Mouse (Mus musculus): Measurements from ENCODE around the gene Tiam2. TPM values are rescaled to one million over a fixed set of nuclear protein-coding genes. Genes with fewer than 3 reads are reported as not detected.

Gene Tiam2
- total and polyA plus RNA-seq, 3 experiments: 5.9 to 9.5 (median 9.4) TPM

DNA sequence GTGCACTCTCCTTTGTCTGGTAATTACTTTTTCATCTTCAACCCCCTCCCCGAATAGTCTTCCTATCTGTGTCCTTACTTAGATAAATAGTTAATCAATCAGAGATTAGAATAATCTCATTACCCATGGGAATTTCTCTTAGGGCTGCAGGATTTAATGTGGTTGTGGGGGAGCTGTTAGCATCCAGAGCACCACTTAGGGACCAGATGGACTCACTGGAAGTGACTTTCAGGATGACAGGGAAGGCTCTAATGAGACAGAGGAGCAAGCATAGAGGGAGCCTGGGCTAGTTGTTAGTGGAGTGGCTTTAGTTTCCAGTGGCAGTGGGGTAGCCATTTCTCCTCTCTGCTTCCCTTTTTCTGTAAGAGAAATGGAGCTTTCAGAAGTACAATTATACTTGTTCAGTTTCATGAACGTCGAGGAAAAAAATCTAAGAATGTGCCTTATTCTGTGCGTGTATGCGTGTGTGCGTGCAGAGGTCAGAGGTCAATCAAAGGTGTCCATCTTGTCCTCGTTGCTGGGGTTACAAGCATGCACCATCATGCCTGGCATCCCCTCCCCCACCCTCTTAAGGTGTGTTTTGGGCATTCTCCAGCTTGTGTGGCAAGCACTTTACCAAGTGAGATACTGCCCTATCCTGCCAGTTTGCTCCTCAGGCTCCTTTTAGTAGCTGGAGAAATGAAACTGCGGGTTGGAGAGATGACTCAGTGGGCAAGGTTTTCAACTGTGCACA, 30.4 kb downstream of the Tiam2 start:
- in situ Hi-C loops (cut with MboI; ENCODE audit: low pct_ligation_motif_present, low pct_unique_long_range_greater_than_20kb, low sequenced_read_pairs) (no loop called here), dilution Hi-C loops (cut with MboI; ENCODE audit: extremely low pct_ligation_motif_present, extremely low pct_unique_long_range_greater_than_20kb, low sequenced_read_pairs) (no loop called here)
- H3K4me1 ChIP-seq (ENCODE audit: control insufficient read depth in 1 of 2, insufficient read depth in 2 of 2): peaks cover 16 to 34% of the 10 kb centered on the region in 2 experiments
- no peak overlapping the region for H3K27ac ChIP-seq (ENCODE audit: insufficient read depth, low read depth)
- H3K9ac ChIP-seq (ENCODE audit: insufficient read depth, low read depth): no peak overlapping the region
- TF ChIP-seq ZC3H11A (IDR thresholded peaks at IDR 0.05; ENCODE audit: low read depth, low read length) (no peak), ZKSCAN1 (IDR thresholded peaks at IDR 0.05; ENCODE audit: borderline replicate concordance, low read depth, low read length) (no peak), IRF4 (IDR thresholded peaks at IDR 0.05; ENCODE audit: low read depth, low read length) (no peak), USF2 (conservative IDR thresholded peaks at IDR 0.05; ENCODE audit: low read depth, low read length) (no peak), UBTF (IDR thresholded peaks at IDR 0.05; ENCODE audit: low read depth, low read length) (no peak), EP300 (IDR thresholded peaks at IDR 0.05; ENCODE audit: low read length) (no peak), E2F4 (IDR thresholded peaks at IDR 0.05; ENCODE audit: insufficient replicate concordance, low read depth, low read length) (no peak), POLR2AphosphoS2 (IDR thresholded peaks at IDR 0.05; ENCODE audit: low read depth, low read length) (no peak), CHD1 (IDR thresholded peaks at IDR 0.05; ENCODE audit: low read depth, low read length) (no peak), MYC (IDR thresholded peaks at IDR 0.05; ENCODE audit: low read depth, low read length) (no peak), ELF1 (IDR thresholded peaks at IDR 0.05; ENCODE audit: low read depth, low read length) (no peak), HCFC1 (IDR thresholded peaks at IDR 0.05; ENCODE audit: low read depth, low read length) (no peak), MAFK (IDR thresholded peaks at IDR 0.05; ENCODE audit: insufficient replicate concordance, low read length) (no peak), CHD2 (IDR thresholded peaks at IDR 0.05; ENCODE audit: low read length) (no peak), BHLHE40 (IDR thresholded peaks at IDR 0.05; ENCODE audit: low read depth, low read length) (no peak), MEF2A (IDR thresholded peaks at IDR 0.05; ENCODE audit: borderline replicate concordance, low read depth, low read length) (no peak)
- no peak overlapping the region for H3K4me3 ChIP-seq (replicated peaks in 1 of 3; ENCODE audit: low read depth in 2 of 3, low read length in 2 of 3, poor library complexity in 1 of 3)
- H3K9me3 ChIP-seq (replicated peaks; ENCODE audit: low read length): no peaks in the 10 kb centered on the region
- no peaks in the 10 kb centered on the region for H3K79me2 ChIP-seq (replicated peaks; ENCODE audit: control insufficient read depth, extremely low read depth, insufficient read depth, poor library complexity, severe bottlenecking)
- H3K36me3 ChIP-seq (replicated peaks in 1 of 2; ENCODE audit: control insufficient read depth in 1 of 2, insufficient read depth in 1 of 2, low read length in 1 of 2): no peaks in the 10 kb centered on the region
- H3K27me3 ChIP-seq (replicated peaks): no peaks in the 10 kb centered on the region
- H3K4me2 ChIP-seq (ENCODE audit: insufficient read depth, low read depth, poor library complexity, severe bottlenecking): no peak overlapping the region
- DNase-seq (ENCODE audit: extremely low read depth): no peak

DNA sequence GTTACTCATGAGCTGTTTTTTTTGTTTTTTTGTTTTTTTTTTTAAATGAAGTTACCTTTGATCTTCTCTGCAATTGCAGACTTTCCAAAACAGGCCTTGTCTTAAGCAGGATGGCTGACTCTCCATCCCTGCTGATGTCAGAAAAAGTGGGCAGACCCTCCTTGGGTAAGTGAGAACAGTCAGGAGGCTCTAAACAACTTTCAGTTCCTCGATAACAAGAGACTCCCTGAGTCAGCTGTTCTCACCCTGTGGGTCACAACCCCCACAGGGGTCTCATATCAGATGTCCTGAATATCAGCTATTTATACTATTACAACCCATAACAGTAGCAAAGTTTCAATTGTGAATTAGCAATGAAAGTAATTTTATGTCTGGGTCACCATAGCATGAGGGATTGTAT, 33.9 kb downstream of the Tiam2 start:
- H3K4me3 ChIP-seq (replicated peaks in 1 of 3; ENCODE audit: low read depth in 2 of 3, low read length in 2 of 3, poor library complexity in 1 of 3): no peak overlapping the region
- no peak for TF ChIP-seq JUND (conservative IDR thresholded peaks at IDR 0.05; ENCODE audit: low read depth, low read length)
- no peak for TF ChIP-seq POLR2AphosphoS2 (IDR thresholded peaks at IDR 0.05; ENCODE audit: low read depth, low read length)
- no peak for TF ChIP-seq TCF12 (IDR thresholded peaks at IDR 0.05; ENCODE audit: low read depth, low read length)
- no peak for TF ChIP-seq UBTF (IDR thresholded peaks at IDR 0.05; ENCODE audit: low read depth, low read length)
- TF ChIP-seq IRF4 (IDR thresholded peaks at IDR 0.05; ENCODE audit: low read depth, low read length): peak; percentile 83
- no peak for TF ChIP-seq RCOR1 (conservative IDR thresholded peaks at IDR 0.05; ENCODE audit: low read depth, low read length)
- peak; percentile 78 for TF ChIP-seq ETS1 (conservative IDR thresholded peaks at IDR 0.05; ENCODE audit: low read depth, low read length)
- TF ChIP-seq CHD2 (IDR thresholded peaks at IDR 0.05; ENCODE audit: low read length): no peak
- peak; percentile 92 for TF ChIP-seq MAFK (IDR thresholded peaks at IDR 0.05; ENCODE audit: insufficient replicate concordance, low read length)
- no peak for TF ChIP-seq ZKSCAN1 (IDR thresholded peaks at IDR 0.05; ENCODE audit: borderline replicate concordance, low read depth, low read length)
- no peak overlapping the region for H3K4me2 ChIP-seq (ENCODE audit: insufficient read depth, low read depth, poor library complexity, severe bottlenecking)
- dilution Hi-C loops (cut with MboI; ENCODE audit: extremely low pct_ligation_motif_present, extremely low pct_unique_long_range_greater_than_20kb, low sequenced_read_pairs) (no loop called here), in situ Hi-C loops (cut with MboI; ENCODE audit: low pct_ligation_motif_present, low pct_unique_long_range_greater_than_20kb, low sequenced_read_pairs) (no loop called here)
- no peaks in the 10 kb centered on the region for H3K79me2 ChIP-seq (replicated peaks; ENCODE audit: control insufficient read depth, extremely low read depth, insufficient read depth, poor library complexity, severe bottlenecking)
- H3K9me3 ChIP-seq (replicated peaks; ENCODE audit: low read length): no peaks in the 10 kb centered on the region
- H3K27ac ChIP-seq (ENCODE audit: insufficient read depth, low read depth): no peak overlapping the region
- H3K27me3 ChIP-seq (replicated peaks): no peaks in the 10 kb centered on the region
- no peak overlapping the region for H3K9ac ChIP-seq (ENCODE audit: insufficient read depth, low read depth)
- peaks cover 13 to 49% of the 10 kb centered on the region in 2 experiments for H3K4me1 ChIP-seq (ENCODE audit: control insufficient read depth in 1 of 2, insufficient read depth in 2 of 2)
- no peaks in the 10 kb centered on the region for H3K36me3 ChIP-seq (replicated peaks in 1 of 2; ENCODE audit: control insufficient read depth in 1 of 2, insufficient read depth in 1 of 2, low read length in 1 of 2)
- DNase-seq (ENCODE audit: extremely low read depth): peak; percentile 52
